Mouse (Mus musculus): ENCODE measurements around the gene Vac14. TPM values are rescaled to one million over a fixed set of nuclear protein-coding genes. Genes with fewer than 3 reads are reported as not detected.
A peak's percentile ranks its signal among the peaks of the same experiment; 100 is the strongest.

The Vac14 gene
- polyA plus RNA-seq (2016; fragmentation: Nextera tagmentation; extraction: Ambion mirVana), result 25.3 and 31.8 TPM in 2 replicates

DNA sequence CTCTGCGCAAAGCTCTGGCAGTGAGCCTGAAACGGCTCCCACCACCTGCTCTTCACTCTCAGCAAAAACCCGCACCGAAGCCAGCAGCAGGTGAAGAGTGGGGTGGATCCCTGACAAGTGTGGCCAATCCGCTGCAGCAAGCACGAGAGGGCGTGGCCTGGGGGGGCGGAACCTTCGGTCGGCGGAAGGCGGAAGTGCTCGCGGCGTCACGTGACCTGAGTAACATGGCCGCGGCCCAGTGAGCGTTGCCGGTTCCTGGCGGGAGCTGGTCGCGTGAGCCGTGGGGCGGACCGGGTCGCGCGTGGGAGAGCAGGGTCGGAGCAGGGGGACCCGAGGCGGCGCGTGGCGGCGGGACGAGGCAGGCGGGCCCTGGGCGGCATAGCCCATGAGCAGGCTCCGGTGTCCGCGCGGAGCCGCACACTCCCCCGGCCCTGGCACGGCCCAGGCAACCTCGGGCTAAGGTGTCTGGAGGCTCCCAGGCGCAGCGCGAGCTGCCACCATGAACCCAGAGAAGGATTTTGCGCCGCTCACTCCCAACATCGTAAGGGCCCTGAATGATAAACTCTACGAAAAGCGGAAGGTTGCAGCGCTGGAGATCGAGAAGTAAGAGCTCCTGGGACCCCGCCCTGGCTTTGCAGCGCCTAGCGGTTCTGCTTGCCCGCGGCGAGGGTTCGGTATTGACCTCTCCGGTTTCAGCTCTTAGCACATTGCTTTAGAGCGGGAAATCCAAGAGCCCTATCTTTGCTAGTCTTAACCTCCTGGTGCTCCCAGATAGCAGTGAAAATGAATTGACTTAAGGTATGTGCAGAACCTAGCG is at the start of gene Vac14:
TSS of gene Vac14 (plus strand) at position 195 of the 817 bp plus-strand sequence.
- Histone ChIP-seq H3K27me3 (ENCODE audit: insufficient read depth, poor library complexity, severe bottlenecking) (peaks cover 9% of the 10 kb centered on the region; the same call in 1 of the 2 replicates), H3K27ac (peak within 1 kb of the TSS; percentile 86), H3K9me3 (no peaks in the 10 kb centered on the region), H3K36me3 (no peaks in the 10 kb centered on the region), H3K4me3 (peak within 1 kb of the TSS; percentile 83), H3K4me1 (peaks cover 16% of the 10 kb centered on the region)
- DNase-seq (ENCODE audit: low spot score), result peak; percentile 99
- WGBS, result under 1% methylated on average over 67 of the region's 67 CpGs

DNA sequence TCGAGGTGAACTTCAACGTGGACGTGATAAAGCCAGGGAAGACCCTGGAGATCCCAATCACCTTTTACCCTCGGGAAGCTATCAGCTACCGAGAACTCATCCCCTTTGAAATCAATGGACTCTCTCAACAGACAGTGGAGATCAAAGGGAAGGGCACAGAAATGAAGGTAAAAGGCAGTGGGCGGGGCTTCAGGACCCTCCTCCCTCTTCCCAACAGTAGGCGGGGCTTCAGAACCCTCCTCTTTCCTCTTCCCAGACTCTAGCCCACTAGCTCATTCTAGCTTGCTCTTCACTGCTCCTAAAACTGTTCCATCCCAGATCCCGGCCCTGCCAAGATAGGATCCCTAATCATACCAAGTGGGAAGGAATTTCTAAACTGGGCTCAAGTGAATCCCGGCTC is 25.7 kb upstream of the Vac14 start:
- H3K9me3 ChIP-seq, result no peaks in the 10 kb centered on the region
- no peak overlapping the region for H3K4me3 ChIP-seq
- DNase-seq (ENCODE audit: low spot score), result no peak
- no peaks in the 10 kb centered on the region for H3K36me3 ChIP-seq
- no peaks in the 10 kb centered on the region for H3K27me3 ChIP-seq (ENCODE audit: insufficient read depth, poor library complexity, severe bottlenecking)
- 64% methylated on average over 9 of the region's 9 CpGs for WGBS
- no peak overlapping the region for H3K27ac ChIP-seq
- no peaks in the 10 kb centered on the region; the same call in 1 of the 2 replicates for H3K4me1 ChIP-seq

DNA sequence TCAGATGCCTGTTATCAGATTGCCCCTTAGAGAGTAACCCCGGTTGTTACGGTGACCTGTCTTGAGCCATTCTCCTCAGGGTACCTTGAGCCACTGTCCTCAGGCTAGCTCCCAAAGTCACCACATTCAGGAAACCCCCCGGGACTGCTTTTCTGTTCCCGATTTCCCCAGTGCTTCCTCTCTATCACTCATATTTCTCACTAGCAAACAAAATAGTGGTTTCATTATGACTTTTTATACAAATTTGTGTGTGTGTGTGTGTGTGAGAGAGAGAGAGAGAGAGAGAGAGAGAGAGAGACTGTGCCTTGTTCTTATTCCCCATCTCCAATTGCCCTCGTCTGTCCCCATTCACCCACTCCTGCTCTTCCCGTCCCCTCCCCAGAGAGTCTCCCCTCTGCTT is 24.2 kb upstream of the Vac14 start:
- H3K9me3 ChIP-seq, result no peaks in the 10 kb centered on the region
- DNase-seq (ENCODE audit: low spot score), result no peak
- H3K4me3 ChIP-seq, result no peak overlapping the region
- WGBS, result 61% methylated on average over 6 of the region's 6 CpGs
- peaks cover 5% of the 10 kb centered on the region; the same call in 1 of the 2 replicates for H3K27me3 ChIP-seq (ENCODE audit: insufficient read depth, poor library complexity, severe bottlenecking)
- H3K36me3 ChIP-seq, result no peaks in the 10 kb centered on the region
- H3K27ac ChIP-seq, result no peak overlapping the region
- no peaks in the 10 kb centered on the region; the same call in 1 of the 2 replicates for H3K4me1 ChIP-seq

DNA sequence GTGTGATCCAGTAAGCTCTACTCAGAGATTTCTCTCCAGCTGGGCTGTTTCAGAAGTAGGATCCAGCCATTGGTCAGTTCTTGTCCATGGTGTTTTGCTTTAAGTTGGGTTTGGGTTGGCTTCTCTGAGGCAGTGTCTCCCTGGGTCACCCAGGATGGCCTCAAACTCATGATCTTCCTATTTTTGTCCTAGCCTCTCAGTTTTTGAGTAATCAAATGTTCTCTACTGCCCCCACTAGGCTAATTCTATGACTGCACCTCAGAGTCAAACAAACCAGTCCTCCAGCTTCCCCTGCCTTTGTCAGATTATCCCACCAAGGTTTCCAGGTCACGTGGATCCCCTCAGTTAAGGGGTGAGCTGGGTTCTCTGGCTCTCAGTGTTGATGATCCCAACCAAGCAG is 13.8 kb upstream of the Vac14 start:
- no peak for DNase-seq (ENCODE audit: low spot score)
- H3K36me3 ChIP-seq, result no peaks in the 10 kb centered on the region
- H3K9me3 ChIP-seq, result no peaks in the 10 kb centered on the region
- 2% methylated on average over 1 of the region's 1 CpGs for WGBS
- no peak overlapping the region for H3K4me3 ChIP-seq
- H3K27me3 ChIP-seq (ENCODE audit: insufficient read depth, poor library complexity, severe bottlenecking), result no peaks in the 10 kb centered on the region
- H3K4me1 ChIP-seq, result no peaks in the 10 kb centered on the region
- no peak overlapping the region for H3K27ac ChIP-seq

DNA sequence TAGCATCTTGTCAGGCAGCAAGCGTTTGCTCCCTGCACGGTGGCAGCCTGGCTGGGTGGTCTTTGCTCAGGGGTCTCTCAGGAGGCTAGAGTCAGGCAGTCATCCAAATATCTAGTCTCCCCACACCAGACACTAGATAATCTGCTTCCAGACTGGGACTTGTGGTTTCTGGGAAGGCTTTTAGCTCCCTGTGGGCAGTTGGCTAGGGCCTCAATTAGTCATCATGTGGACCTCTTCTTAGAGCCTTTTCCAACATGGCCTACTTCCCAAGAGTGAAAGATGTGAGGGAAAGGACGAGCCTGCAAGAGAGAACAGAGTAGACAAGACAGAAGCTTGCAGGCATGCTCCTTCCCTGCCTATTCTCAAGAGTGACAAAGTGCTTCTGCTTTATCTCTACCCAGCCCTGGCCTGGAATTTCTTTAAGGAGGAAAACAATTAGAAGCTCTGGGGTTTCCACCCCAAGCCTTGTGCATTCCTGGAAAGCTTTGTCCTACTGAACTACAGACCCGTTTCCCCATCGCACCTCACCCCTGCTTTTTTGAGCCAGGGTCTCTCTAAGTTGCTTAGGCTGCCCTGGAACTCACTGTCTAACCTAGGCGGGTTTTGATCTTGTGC is 12.9 kb upstream of the Vac14 start:
- H3K27ac ChIP-seq, result no peak overlapping the region
- H3K4me3 ChIP-seq, result no peak overlapping the region
- H3K9me3 ChIP-seq, result no peaks in the 10 kb centered on the region
- H3K36me3 ChIP-seq, result no peaks in the 10 kb centered on the region
- no peaks in the 10 kb centered on the region for H3K27me3 ChIP-seq (ENCODE audit: insufficient read depth, poor library complexity, severe bottlenecking)
- no peak for DNase-seq (ENCODE audit: low spot score)
- no peaks in the 10 kb centered on the region for H3K4me1 ChIP-seq
- 46% methylated on average over 6 of the region's 6 CpGs for WGBS

DNA sequence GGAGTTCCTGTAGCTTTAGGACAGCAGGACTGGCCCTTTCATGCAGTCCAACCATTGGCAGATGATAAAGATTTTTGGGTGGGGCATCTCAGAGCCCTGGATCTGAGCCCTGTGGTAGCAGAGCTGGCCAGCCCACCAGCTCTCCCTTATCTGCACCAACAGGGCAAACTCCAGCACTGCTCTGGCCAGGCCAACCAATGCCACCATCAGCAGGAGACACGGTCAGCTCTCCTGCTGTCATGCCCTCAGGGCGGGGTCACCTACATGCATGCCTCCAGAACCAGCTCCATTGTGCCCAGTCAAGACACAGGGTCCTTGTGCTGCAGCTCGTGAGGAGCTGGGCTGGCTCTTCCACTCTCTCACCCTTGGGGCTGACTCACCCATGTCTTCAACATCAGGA is 2.7 kb upstream of the Vac14 start:
- Histone ChIP-seq H3K27me3 (ENCODE audit: insufficient read depth, poor library complexity, severe bottlenecking) (peaks cover 9% of the 10 kb centered on the region; the same call in 1 of the 2 replicates), H3K4me3 (no peak overlapping the region), H3K27ac (no peak overlapping the region), H3K9me3 (no peaks in the 10 kb centered on the region), H3K36me3 (no peaks in the 10 kb centered on the region), H3K4me1 (peaks cover 16% of the 10 kb centered on the region)
- DNase-seq (ENCODE audit: low spot score), result no peak
- 63% methylated on average over 3 of the region's 3 CpGs for WGBS

DNA sequence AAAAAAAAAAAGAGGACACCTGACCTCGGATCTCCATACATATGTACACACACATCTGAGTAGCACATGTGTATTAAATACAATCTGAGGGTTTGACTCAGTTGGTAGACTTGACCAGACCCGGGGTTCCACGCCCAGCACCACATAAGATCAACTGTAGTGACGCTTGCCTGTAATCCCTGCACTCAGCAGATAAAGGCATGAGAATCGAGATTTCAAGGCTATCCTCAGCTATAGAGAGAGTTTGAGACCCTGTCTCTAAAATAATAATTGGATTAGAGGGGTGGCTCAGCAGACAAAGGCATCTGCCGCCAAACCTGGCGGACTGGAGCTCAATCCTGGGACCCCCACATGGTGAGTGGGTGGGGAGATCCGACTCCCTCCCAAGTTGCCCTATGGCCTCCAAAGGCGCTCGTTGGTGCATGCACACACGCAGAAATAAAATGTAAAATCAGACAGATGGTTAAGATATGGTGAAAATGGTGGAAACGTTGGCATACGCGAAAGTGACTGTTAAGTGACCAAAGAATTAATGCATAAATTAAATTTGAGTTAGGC is 505 bp upstream of the Vac14 start:
- Histone ChIP-seq H3K4me1 (peaks cover 16% of the 10 kb centered on the region), H3K36me3 (no peaks in the 10 kb centered on the region), H3K4me3 (peak overlapping the region; percentile 83), H3K27ac (0 out of 2 replicates have a peak overlapping the region, but pooled peaks have one; percentile 86), H3K9me3 (no peaks in the 10 kb centered on the region), H3K27me3 (ENCODE audit: insufficient read depth, poor library complexity, severe bottlenecking) (peaks cover 9% of the 10 kb centered on the region; the same call in 1 of the 2 replicates)
- WGBS, result 26% methylated on average over 14 of the region's 14 CpGs
- no peak for DNase-seq (ENCODE audit: low spot score)

DNA sequence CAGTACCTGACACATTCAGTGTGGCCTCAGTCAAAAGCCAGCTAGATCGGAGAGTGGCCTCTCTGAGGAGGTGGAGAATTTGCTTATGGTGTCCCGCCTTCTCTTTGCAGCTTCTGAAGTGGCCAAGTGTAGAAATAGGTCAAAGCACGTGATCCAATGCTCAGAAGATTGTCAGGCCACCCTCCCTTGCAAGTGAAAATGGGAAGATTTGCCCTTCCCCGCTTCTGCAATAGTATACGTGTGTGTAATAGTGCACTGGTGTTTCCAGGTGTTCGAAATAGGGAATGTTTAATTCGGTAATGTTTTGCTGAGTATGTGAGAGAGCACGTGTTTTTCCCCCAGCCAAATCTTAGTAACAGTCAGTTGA is 806 bp downstream of the Vac14 start:
- H3K4me1 ChIP-seq, result peaks cover 16% of the 10 kb centered on the region
- DNase-seq (ENCODE audit: low spot score), result no peak
- H3K27me3 ChIP-seq (ENCODE audit: insufficient read depth, poor library complexity, severe bottlenecking), result peaks cover 9% of the 10 kb centered on the region; the same call in 1 of the 2 replicates
- no peaks in the 10 kb centered on the region for H3K9me3 ChIP-seq
- no peaks in the 10 kb centered on the region for H3K36me3 ChIP-seq
- peak overlapping the region; percentile 83 for H3K4me3 ChIP-seq
- 22% methylated on average over 8 of the region's 8 CpGs for WGBS
- peak overlapping the region; percentile 86 for H3K27ac ChIP-seq

DNA sequence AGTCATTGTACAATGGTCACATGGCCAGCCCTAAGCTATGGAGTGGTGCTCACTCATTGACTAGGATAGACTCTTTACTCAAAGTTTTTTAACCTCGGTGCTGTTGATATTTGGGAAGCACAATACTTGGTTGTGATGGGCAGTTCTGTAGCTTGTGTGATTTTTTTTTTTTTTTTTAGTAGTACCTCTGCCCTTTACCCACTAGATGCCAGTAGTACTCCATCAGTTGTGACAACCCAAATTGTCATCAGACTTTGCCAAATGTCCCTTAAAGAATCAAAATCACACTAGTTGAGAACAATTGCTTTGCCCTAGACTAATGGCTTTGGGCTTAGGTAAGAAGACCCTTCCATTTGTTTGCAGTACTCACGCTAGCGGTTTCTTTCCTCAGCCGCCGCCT is 1.5 kb downstream of the Vac14 start:
- WGBS, result 86% methylated on average over 5 of the region's 5 CpGs
- no peak for DNase-seq (ENCODE audit: low spot score)
- H3K4me3 ChIP-seq, result peak overlapping the region; percentile 83; the same call in 1 of the 2 replicates
- no peak overlapping the region for H3K27ac ChIP-seq
- H3K27me3 ChIP-seq (ENCODE audit: insufficient read depth, poor library complexity, severe bottlenecking), result peaks cover 9% of the 10 kb centered on the region; the same call in 1 of the 2 replicates
- no peaks in the 10 kb centered on the region for H3K9me3 ChIP-seq
- H3K36me3 ChIP-seq, result no peaks in the 10 kb centered on the region
- H3K4me1 ChIP-seq, result peaks cover 16% of the 10 kb centered on the region

DNA sequence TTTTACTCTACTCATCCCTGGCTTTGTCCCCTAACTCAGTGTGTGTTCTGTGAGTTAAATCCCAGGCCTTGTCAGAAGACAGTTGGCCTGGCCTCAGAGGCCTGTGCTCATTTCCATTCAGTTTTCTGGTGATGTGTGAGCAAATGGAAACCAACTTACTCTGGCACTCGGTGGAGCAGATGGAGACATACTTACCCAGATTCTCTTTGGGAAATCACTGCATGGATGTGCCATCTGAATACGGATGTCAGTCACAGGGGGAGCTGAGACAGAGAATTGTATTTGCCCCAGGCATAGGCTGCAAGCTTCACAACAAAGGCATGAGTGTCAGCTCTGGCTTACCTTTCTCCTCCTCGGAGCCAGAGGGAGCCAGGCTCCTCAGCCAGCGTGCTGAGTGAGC is 8.0 kb downstream of the Vac14 start:
- Histone ChIP-seq H3K36me3 (no peaks in the 10 kb centered on the region; the same call in 1 of the 2 replicates), H3K27me3 (ENCODE audit: insufficient read depth, poor library complexity, severe bottlenecking) (no peaks in the 10 kb centered on the region), H3K4me3 (no peak overlapping the region), H3K9me3 (no peaks in the 10 kb centered on the region), H3K27ac (no peak overlapping the region), H3K4me1 (0 out of 2 replicates have a peak, but pooled peaks cover 3% of the 10 kb centered on the region)
- DNase-seq (ENCODE audit: low spot score), result no peak
- 74% methylated on average over 4 of the region's 4 CpGs for WGBS

DNA sequence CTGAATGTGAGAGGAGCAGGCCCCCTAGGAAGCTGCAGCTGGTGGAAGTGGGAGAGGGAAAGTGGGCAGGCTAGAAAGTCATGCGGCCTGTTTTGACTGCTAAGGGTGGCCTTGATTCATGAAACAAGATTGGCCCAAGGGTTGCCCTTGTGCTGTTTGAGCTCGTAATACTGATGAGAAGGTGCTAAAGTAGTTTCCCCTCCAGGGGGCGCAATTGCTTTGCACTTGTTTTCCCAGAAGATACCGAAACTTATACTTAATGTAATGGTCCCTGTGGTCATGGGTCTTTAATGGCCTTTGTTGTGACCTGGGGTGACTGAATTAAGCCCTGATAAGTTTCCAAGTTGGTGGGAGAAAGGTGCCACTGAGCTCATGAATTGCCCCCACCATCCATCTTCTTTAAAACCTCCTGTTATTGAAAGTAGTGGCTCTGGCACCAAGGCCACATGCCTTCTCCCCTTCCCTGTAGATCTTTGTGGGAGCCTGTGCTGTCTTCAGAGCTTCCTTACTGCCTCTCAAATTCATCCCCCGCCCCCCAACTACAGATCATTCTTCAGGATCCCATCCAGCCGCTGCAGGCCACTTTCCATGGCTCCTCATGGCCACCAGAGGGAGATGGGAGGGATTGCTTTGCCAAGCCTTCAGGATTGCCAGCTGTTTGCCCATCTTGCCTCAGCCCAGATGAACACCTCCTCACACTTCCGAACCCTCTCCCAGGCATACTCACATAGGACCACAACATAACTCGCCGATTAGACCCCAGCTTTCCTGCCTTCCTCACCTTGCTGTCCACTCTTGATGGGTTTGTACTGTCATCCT is 11.1 kb downstream of the Vac14 start:
- DNase-seq (ENCODE audit: low spot score), result no peak
- no peak overlapping the region for H3K4me3 ChIP-seq
- WGBS, result 71% methylated on average over 9 of the region's 9 CpGs

DNA sequence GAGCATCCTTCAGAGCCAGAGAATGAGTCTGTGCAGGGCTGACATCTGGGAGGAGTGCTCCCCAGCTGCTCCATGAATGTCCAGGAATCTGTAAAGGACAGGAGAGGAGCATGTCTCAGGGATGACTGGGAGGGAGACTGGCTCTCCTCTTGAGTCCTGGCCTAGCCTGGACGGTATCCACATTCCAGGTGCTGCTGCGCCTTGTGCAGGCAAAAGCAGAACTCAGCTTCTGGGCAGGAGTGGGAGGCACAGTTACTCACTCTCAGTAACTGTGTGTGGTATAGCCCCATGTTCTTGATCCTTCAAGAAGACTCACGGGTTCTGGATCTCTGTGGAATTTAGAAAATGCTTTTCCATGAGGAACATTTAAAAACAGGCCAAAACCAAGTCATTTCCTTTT is 11.7 kb downstream of the Vac14 start:
- H3K9me3 ChIP-seq, result no peaks in the 10 kb centered on the region
- H3K4me1 ChIP-seq, result 0 out of 2 replicates have a peak, but pooled peaks cover 3% of the 10 kb centered on the region
- peaks cover 34% of the 10 kb centered on the region for H3K36me3 ChIP-seq
- 92% methylated on average over 3 of the region's 3 CpGs for WGBS
- no peaks in the 10 kb centered on the region for H3K27me3 ChIP-seq (ENCODE audit: insufficient read depth, poor library complexity, severe bottlenecking)
- H3K27ac ChIP-seq, result no peak overlapping the region
- DNase-seq (ENCODE audit: low spot score), result no peak
- H3K4me3 ChIP-seq, result no peak overlapping the region

More for the DNA sequence above, 11.1 kb downstream of the Vac14 start:
- no peaks in the 10 kb centered on the region for H3K9me3 ChIP-seq
- H3K4me1 ChIP-seq, result 0 out of 2 replicates have a peak, but pooled peaks cover 3% of the 10 kb centered on the region
- H3K27me3 ChIP-seq (ENCODE audit: insufficient read depth, poor library complexity, severe bottlenecking), result no peaks in the 10 kb centered on the region
- H3K36me3 ChIP-seq, result peaks cover 28% of the 10 kb centered on the region
- H3K27ac ChIP-seq, result no peak overlapping the region
